Mouse (Mus musculus) hindbrain, embryonic 11.5 days (tissue): ENCODE data around the gene Map3k5. TPM values are rescaled to one million over a fixed set of nuclear protein-coding genes. Genes with fewer than 3 reads are reported as not detected.

Experiments used
- ATAC-seq: fragments of 200-750 bp; cut with Nextera tagmentation; 2 replicates; pipeline ENCODE4 v1.8.0; 2017; ENCODE audit warnings: mild to moderate bottlenecking, moderate TSS enrichment, moderate library complexity; ENCODE audit not compliant: low FRiP score
- DNase-seq: peaks from one replicate; pipeline ENCODE4 v3.0.0-alpha.2; 2015; ENCODE audit warnings: low spot score
- H3K27ac ChIP-seq: fragments of 300-500 bp; sonication (generic); 2 replicates; pipeline ENCODE4 v1.5.1; 2014; ENCODE audit warnings: mild to moderate bottlenecking, low read depth, low read length
- H3K27me3 ChIP-seq: fragments of 300-500 bp; sonication (generic); 2 replicates; pipeline ENCODE4 v1.6.1; 2014; ENCODE audit warnings: mild to moderate bottlenecking, low read length, moderate library complexity, mixed read lengths; ENCODE audit not compliant: control insufficient read depth, insufficient read depth
- H3K36me3 ChIP-seq: fragments of 300-500 bp; sonication (generic); 2 replicates; pipeline ENCODE4 v1.6.1; 2014; ENCODE audit warnings: mild to moderate bottlenecking, low read length, moderate library complexity, mixed read lengths; ENCODE audit not compliant: control insufficient read depth, insufficient read depth
- H3K4me1 ChIP-seq: fragments of 300-500 bp; sonication (generic); replicated peaks from 2 replicates; pipeline ENCODE4 v1.6.1; 2014; ENCODE audit warnings: low read length, mixed read lengths; ENCODE audit not compliant: control insufficient read depth, insufficient read depth
- H3K4me2 ChIP-seq: fragments of 300-500 bp; sonication (generic); replicated peaks from 2 replicates; pipeline ENCODE4 v1.6.1; 2014; ENCODE audit warnings: mild to moderate bottlenecking, low read depth, low read length
- H3K4me3 ChIP-seq: fragments of 300-500 bp; sonication (generic); 2 replicates; pipeline ENCODE4 v1.5.1; 2014; ENCODE audit warnings: low read depth, low read length
- H3K9ac ChIP-seq: fragments of 300-500 bp; sonication (generic); 2 replicates; pipeline ENCODE4 v1.6.1; 2014; ENCODE audit warnings: low read depth, low read length
- H3K9me3 ChIP-seq: fragments of 300-500 bp; sonication (generic); 2 replicates; pipeline ENCODE4 v1.6.1; 2016; ENCODE audit warnings: low read length; ENCODE audit not compliant: control insufficient read depth
- WGBS: fragments of 180-500 bp; shearing (Covaris S2); extraction: QIAGEN DNeasy Blood & Tissue Kit; methylation state at CpG from one replicate; pipeline ENCODE4 v1.1.7; 2014; 5-methylcytosine and 5-hydroxymethylcytosine counted together
- polyA plus RNA-seq: library from polyadenylated mRNA; unstranded; fragments of >200 nt; fragmentation: Nextera tagmentation; extraction: Ambion mirVana; gene quantifications from 2 replicates; pipeline ENCODE4 v1.2.1, GENCODE M21; 2014

Map3k5 gene
- polyA plus RNA-seq, 1 experiment from 2014 or later = 0.66 TPM

DNA sequence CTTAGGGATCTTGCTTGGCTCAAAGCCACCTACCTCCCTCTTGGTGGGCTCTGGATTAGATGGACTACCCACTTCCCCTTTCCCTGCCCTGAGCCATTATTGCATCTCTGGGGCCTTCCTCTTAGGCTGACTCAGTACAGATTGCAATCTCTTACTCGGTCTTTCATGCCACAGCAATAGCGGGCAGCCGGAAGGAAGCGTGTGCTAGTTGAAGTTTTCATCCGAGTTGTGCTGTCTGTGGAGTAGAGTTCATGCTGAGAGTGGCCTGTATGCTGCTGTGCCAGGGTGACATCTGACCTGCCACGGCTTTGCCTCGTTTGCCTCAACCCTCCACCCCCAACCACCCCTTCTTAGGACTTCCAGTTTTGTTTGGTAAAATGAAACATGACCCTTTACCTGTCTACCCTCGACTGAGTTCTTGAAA is 5.0 kb downstream of the Map3k5 start:
- ATAC-seq (no peak), DNase-seq (no peak)
- no peak overlapping the region for H3K27ac ChIP-seq
- no peaks in the 10 kb centered on the region for H3K36me3 ChIP-seq
- no peak overlapping the region for H3K4me2 ChIP-seq
- peaks cover 9% of the 10 kb centered on the region for H3K27me3 ChIP-seq
- H3K9me3 ChIP-seq = no peaks in the 10 kb centered on the region
- H3K4me1 ChIP-seq = 0 out of 2 replicates have a peak, but pooled peaks cover 2% of the 10 kb centered on the region
- H3K9ac ChIP-seq = no peak overlapping the region
- no peak overlapping the region for H3K4me3 ChIP-seq
- 57% methylated on average over 8 of the region's 8 CpGs for WGBS

DNA sequence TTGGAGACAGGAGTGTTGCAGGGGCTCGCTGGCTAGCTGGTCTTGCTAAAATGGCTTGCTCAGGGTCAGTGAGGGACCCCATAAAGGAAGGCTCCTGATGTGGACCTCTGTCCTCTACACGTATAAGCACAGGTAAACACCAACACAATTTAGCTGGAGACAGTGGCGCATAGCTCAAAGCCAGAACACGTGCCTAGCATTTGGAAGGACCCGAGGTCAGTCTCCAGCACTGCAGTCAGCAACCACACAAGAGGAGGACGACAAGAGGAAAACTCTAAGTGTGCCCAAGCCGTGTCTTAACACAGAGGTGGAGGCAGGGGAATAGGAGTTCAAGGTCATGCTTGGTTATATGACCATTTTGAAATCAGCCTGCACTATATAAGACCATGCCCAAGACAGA is 5.9 kb downstream of the Map3k5 start:
- ATAC-seq = no peak
- WGBS = 93% methylated on average over 7 of the region's 7 CpGs

DNA sequence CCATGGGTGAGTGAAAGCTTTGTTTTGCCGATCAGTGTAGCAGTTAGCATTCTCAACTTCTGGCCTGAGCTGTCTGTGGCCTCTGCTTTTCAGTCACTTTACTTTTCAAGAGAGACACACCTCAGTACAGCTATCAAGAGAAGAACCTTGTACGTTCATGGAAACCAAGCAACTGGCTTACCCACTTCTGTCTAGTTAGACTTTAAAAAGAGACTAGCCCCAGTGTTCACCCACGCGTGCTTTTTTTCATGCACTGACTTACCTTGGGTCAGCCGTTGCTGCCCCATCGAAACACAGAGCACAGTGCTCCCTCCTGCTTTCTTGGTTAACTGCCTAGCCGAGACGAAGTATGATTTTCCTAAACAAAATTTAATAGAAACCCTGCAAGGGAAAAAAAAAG is 6.4 kb downstream of the Map3k5 start:
- no peak for ATAC-seq
- no peak overlapping the region for H3K4me3 ChIP-seq
- no peak overlapping the region for H3K9ac ChIP-seq
- H3K4me1 ChIP-seq = no peaks in the 10 kb centered on the region
- no peaks in the 10 kb centered on the region; the same call in 1 of the 2 replicates for H3K27me3 ChIP-seq
- H3K4me2 ChIP-seq = no peak overlapping the region
- WGBS = 90% methylated on average over 8 of the region's 8 CpGs
- no peak for DNase-seq
- H3K36me3 ChIP-seq = no peaks in the 10 kb centered on the region
- H3K9me3 ChIP-seq = no peaks in the 10 kb centered on the region
- H3K27ac ChIP-seq = no peak overlapping the region

More for the DNA sequence above, 5.9 kb downstream of the Map3k5 start:
- H3K27ac ChIP-seq = no peak overlapping the region
- H3K9ac ChIP-seq = no peak overlapping the region
- H3K4me1 ChIP-seq = 0 out of 2 replicates have a peak, but pooled peaks cover 1% of the 10 kb centered on the region
- no peaks in the 10 kb centered on the region for H3K36me3 ChIP-seq
- DNase-seq = no peak
- H3K4me3 ChIP-seq = no peak overlapping the region
- no peak overlapping the region for H3K4me2 ChIP-seq
- H3K27me3 ChIP-seq = peaks cover 3% of the 10 kb centered on the region
- H3K9me3 ChIP-seq = no peaks in the 10 kb centered on the region

DNA sequence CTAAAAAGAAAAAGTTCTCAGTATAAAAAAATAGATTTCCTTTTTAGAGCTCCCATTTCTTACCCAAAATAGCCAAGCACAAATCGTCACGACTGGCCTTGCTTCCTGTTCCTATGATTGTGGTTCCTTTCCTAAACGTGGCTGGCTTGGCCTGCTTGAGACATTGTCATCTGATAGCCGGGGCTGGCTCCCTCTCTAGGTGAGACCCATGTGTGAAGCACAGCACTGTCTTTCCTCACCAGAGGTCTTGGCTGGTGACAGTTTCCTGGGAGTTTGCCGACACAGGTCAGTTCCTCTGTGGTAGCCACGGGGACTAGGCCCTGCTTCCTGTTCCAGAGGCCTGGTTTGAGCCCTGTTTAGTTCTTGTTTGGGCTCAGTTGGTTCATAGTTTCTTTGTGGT is 6.8 kb downstream of the Map3k5 start:
- ATAC-seq = no peak
- H3K36me3 ChIP-seq = no peaks in the 10 kb centered on the region
- H3K27ac ChIP-seq = no peak overlapping the region
- H3K9ac ChIP-seq = no peak overlapping the region
- DNase-seq = no peak
- WGBS = 65% methylated on average over 6 of the region's 6 CpGs
- no peaks in the 10 kb centered on the region for H3K4me1 ChIP-seq
- H3K4me3 ChIP-seq = no peak overlapping the region
- H3K9me3 ChIP-seq = no peaks in the 10 kb centered on the region
- no peak overlapping the region for H3K4me2 ChIP-seq
- H3K27me3 ChIP-seq = no peaks in the 10 kb centered on the region; the same call in 1 of the 2 replicates

DNA sequence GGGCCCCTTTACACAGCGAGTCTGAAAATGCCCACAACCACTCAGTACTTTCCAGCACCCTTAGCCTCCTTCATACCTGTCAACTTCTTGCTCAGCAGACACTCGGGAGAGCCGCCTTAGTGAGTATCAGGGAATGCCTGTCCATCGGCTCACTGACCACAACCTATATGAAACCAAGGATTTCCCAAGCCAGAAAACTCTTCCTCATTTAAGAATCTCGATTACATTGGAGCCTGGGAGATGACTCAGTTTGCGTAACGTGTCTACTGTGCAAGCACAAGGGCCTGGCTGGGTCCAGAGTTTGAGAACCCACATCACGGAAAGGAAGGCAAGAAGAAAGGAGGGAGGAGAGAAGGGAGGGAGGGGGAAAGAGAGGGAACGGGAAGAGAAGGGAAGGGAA is 7.6 kb downstream of the Map3k5 start:
- H3K4me1 ChIP-seq = no peaks in the 10 kb centered on the region
- no peak overlapping the region for H3K4me3 ChIP-seq
- no peaks in the 10 kb centered on the region; the same call in 1 of the 2 replicates for H3K27me3 ChIP-seq
- ATAC-seq (no peak), DNase-seq (no peak)
- H3K9me3 ChIP-seq = no peaks in the 10 kb centered on the region
- H3K4me2 ChIP-seq = no peak overlapping the region
- 87% methylated on average over 9 of the region's 9 CpGs for WGBS
- no peak overlapping the region for H3K9ac ChIP-seq
- no peak overlapping the region for H3K27ac ChIP-seq
- no peaks in the 10 kb centered on the region for H3K36me3 ChIP-seq

DNA sequence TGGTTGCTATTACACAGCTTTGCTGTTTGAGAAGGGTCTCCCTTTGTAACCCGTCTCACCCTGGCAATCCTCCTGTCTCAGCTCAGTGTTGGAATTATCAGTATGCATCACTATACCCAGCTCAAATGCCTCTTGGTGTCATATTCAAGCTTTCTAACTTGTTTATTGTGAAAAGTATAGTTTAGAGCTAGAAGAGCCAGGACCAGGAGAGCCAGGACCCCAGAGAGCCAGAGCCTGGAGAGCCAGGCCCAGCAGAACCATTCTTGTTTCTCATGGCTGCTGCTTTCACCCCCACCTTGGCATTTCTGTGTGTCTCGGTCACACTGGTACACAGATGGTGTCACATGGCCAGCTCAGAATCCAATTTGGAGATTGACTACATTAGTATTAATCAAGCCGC is 8.3 kb downstream of the Map3k5 start:
- ATAC-seq (no peak), DNase-seq (no peak)
- Histone ChIP-seq H3K9me3 (no peaks in the 10 kb centered on the region), H3K4me3 (no peak overlapping the region), H3K36me3 (no peaks in the 10 kb centered on the region), H3K9ac (no peak overlapping the region), H3K4me2 (no peak overlapping the region), H3K27me3 (no peaks in the 10 kb centered on the region), H3K27ac (no peak overlapping the region), H3K4me1 (no peaks in the 10 kb centered on the region)
- 93% methylated on average over 3 of the region's 3 CpGs for WGBS

DNA sequence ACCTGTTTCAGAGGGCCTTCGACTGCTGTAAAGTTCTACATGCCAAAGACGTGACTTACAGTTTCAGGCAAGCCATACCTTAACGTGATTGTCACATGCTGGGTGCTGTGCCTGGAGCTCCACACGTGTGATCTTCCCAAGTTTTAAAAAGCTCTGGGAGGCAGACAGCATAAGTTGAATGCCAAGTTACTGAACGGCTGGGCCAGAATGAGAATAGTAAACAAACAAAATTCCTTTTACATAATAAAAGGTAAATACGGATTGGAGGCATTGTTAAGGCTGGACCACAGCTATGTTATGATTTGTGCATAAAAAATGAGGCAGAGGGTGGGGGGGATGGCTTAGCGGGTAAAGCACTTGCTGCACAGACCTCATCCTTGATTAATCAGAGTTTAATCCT is 11.4 kb downstream of the Map3k5 start:
- H3K4me2 ChIP-seq = no peak overlapping the region
- H3K27ac ChIP-seq = no peak overlapping the region
- 83% methylated on average over 7 of the region's 7 CpGs for WGBS
- no peaks in the 10 kb centered on the region for H3K27me3 ChIP-seq
- H3K4me3 ChIP-seq = no peak overlapping the region
- no peaks in the 10 kb centered on the region for H3K9me3 ChIP-seq
- H3K4me1 ChIP-seq = no peaks in the 10 kb centered on the region
- H3K9ac ChIP-seq = no peak overlapping the region
- DNase-seq = no peak
- H3K36me3 ChIP-seq = no peaks in the 10 kb centered on the region
- ATAC-seq = no peak

DNA sequence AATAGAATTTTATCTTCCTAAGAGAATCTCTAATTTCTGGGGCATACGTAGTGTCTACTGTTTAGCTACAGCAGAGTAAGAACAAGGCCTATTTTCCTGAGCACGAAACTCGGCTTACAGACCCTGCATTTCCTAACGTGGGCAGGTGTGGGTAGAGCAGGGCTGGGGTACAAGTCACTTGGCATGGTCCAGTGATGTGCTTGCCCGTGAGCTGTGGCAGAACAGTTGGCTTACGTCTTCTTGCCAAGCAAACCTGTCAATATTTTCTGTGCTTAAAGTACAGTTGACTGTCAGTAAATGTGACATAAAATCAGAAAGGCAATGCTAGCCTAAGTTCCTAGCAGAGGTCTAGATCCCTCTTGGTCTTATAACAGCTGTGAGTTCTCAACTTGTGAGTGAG is 12.4 kb downstream of the Map3k5 start:
- no peak for DNase-seq
- Histone ChIP-seq H3K9me3 (no peaks in the 10 kb centered on the region), H3K9ac (no peak overlapping the region), H3K4me1 (no peaks in the 10 kb centered on the region), H3K36me3 (no peaks in the 10 kb centered on the region), H3K4me2 (no peak overlapping the region), H3K4me3 (no peak overlapping the region), H3K27me3 (no peaks in the 10 kb centered on the region), H3K27ac (no peak overlapping the region)
- WGBS = 92% methylated on average over 6 of the region's 6 CpGs
- ATAC-seq = no peak

DNA sequence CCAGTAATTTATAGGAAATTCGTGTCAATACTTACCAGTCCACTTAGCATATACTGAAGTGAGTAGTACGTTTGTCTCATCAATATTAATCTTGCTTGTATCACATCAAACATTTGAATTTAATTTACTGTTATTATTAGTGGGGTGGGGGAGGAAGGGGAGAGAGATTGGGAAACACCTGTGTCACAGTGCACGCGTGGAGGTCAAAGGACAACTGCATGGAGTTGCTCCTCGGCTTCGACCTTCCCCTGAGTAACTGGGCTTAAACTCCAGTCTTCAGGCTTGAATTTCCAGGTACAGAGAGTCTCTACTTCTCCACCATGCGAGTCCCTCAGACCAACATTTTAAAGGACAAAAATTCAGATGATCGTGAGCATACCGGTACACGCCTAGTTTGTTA is 13.2 kb downstream of the Map3k5 start:
- Histone ChIP-seq H3K9me3 (no peaks in the 10 kb centered on the region), H3K4me3 (no peak overlapping the region), H3K9ac (no peak overlapping the region), H3K27ac (no peak overlapping the region), H3K4me2 (no peak overlapping the region), H3K36me3 (no peaks in the 10 kb centered on the region), H3K27me3 (no peaks in the 10 kb centered on the region), H3K4me1 (no peaks in the 10 kb centered on the region)
- ATAC-seq (no peak), DNase-seq (no peak)
- WGBS = 92% methylated on average over 10 of the region's 10 CpGs
